In genomic region chr8:72149056-72149455, GRCm38 (mm10) we compare ENCODE assay signal across 23 mouse cellular contexts. TPM values are rescaled to one million over a fixed set of nuclear protein-coding genes. Genes with fewer than 3 reads are reported as not detected.
DNase-seq lines count a peak whose midpoint lies in the region; ATAC-seq lines count a peak whose summit lies in the region.
"Had no signal": no experiment of that assay in that cellular context is flagged by ENCODE, and none has a peak within 500 bp of the region (broad histone marks: within the 10 kb centered on the region; RNA-seq: fewer than 3 reads in every experiment).

No protein-coding gene starts in this region.

- peaks cover 26% of the 10 kb centered on the region for H3K36me3 ChIP-seq in midbrain, embryonic 11.5 days (ENCODE audit: control insufficient read depth, insufficient read depth, low read length)
- H3K36me3 ChIP-seq in midbrain, embryonic 16.5 days (ENCODE audit: control insufficient read depth, insufficient read depth, low read length), result peaks cover 24% of the 10 kb centered on the region
- H3K36me3 ChIP-seq in heart, embryonic 12.5 days, result peaks cover 92% of the 10 kb centered on the region

- no peaks in the 10 kb centered on the region for H3K9me3 ChIP-seq in midbrain, embryonic 11.5 days (ENCODE audit: control insufficient read depth, low read length)
- no peaks in the 10 kb centered on the region for H3K9me3 ChIP-seq in midbrain, embryonic 16.5 days (replicated peaks; ENCODE audit: control insufficient read depth, low read length, poor library complexity, severe bottlenecking)
- no peaks in the 10 kb centered on the region for H3K9me3 ChIP-seq in heart, embryonic 12.5 days (replicated peaks)
- H3K9me3 ChIP-seq: embryonic facial prominence, embryonic 13.5 days; embryonic facial prominence, embryonic 15.5 days; forebrain, embryonic 13.5 days; forebrain, embryonic 15.5 days had no signal

- 100% methylated on average over 1 of the region's 1 CpGs for WGBS in midbrain, embryonic 11.5 days
- 81% methylated on average over 1 of the region's 1 CpGs for WGBS in midbrain, embryonic 16.5 days
- WGBS in heart, embryonic 12.5 days, result 63% methylated on average over 1 of the region's 1 CpGs

- ATAC-seq in midbrain, embryonic 11.5 days (ENCODE audit: low FRiP score), result no peak
- no peak for ATAC-seq in midbrain, embryonic 16.5 days
- ATAC-seq in heart, embryonic 12.5 days (ENCODE audit: insufficient number of reproducible peaks, low FRiP score), result no peak
- ATAC-seq: forebrain, embryonic 13.5 days; forebrain, embryonic 15.5 days; forebrain, postnatal 0 days had no signal

- DNase-seq in midbrain, embryonic 11.5 days (ENCODE audit: low spot score, missing footprints), result peak; percentile 80
- DNase-seq in ES-CJ7 (ENCODE audit: low read depth, low spot score), result peak; percentile 45
- peak; percentile 40 for DNase-seq in ZHBTc4 (ENCODE audit: low read depth, low spot score)
- DNase-seq in cerebellum, postnatal 36 days, result no peak
- DNase-seq in urinary bladder, postnatal 4 days (ENCODE audit: low spot score in 2 of 2), result no peak
- DNase-seq: adrenal gland, adult 8-10 months; adrenal gland, postnatal 14 days; adrenal gland, postnatal 36 days; cerebellum, adult 11-12 months; cerebellum, adult 2 months; cerebellum, adult 9-10 months; cerebellum, postnatal 10 days; cerebellum, postnatal 25 days; embryo, embryonic 11 days; forebrain, postnatal 0 days had no signal

- no peaks in the 10 kb centered on the region for H3K4me1 ChIP-seq in midbrain, embryonic 11.5 days (ENCODE audit: control insufficient read depth, insufficient read depth, low read length)
- no peaks in the 10 kb centered on the region for H3K4me1 ChIP-seq in midbrain, embryonic 16.5 days (ENCODE audit: control insufficient read depth, insufficient read depth, low read length)
- H3K4me1 ChIP-seq in heart, embryonic 12.5 days (replicated peaks), result peaks cover 30% of the 10 kb centered on the region
- H3K4me1 ChIP-seq: embryonic facial prominence, embryonic 13.5 days; embryonic facial prominence, embryonic 15.5 days; forebrain, embryonic 13.5 days; forebrain, embryonic 15.5 days had no signal

- H3K4me3 ChIP-seq in midbrain, embryonic 11.5 days (ENCODE audit: low read depth, low read length), result no peak overlapping the region
- no peak overlapping the region for H3K4me3 ChIP-seq in midbrain, embryonic 16.5 days (ENCODE audit: low read depth, low read length)
- H3K4me3 ChIP-seq in heart, embryonic 12.5 days, result no peak overlapping the region
- H3K4me3 ChIP-seq: embryonic facial prominence, embryonic 13.5 days; embryonic facial prominence, embryonic 15.5 days; forebrain, embryonic 13.5 days; forebrain, embryonic 15.5 days had no signal

- no peak overlapping the region for H3K9ac ChIP-seq in midbrain, embryonic 11.5 days (ENCODE audit: low read length)
- no peak overlapping the region for H3K9ac ChIP-seq in midbrain, embryonic 16.5 days (ENCODE audit: low read depth, low read length)
- no peak overlapping the region for H3K9ac ChIP-seq in heart, embryonic 12.5 days
- H3K9ac ChIP-seq: embryonic facial prominence, embryonic 13.5 days; embryonic facial prominence, embryonic 15.5 days; forebrain, embryonic 13.5 days; forebrain, embryonic 15.5 days; forebrain, postnatal 0 days had no signal

- no peaks in the 10 kb centered on the region for H3K27me3 ChIP-seq in midbrain, embryonic 11.5 days (ENCODE audit: control insufficient read depth, insufficient read depth, low read length)
- H3K27me3 ChIP-seq in midbrain, embryonic 16.5 days (ENCODE audit: control insufficient read depth, insufficient read depth, low read depth, low read length), result no peaks in the 10 kb centered on the region
- H3K27me3 ChIP-seq in heart, embryonic 12.5 days (replicated peaks), result no peaks in the 10 kb centered on the region
- H3K27me3 ChIP-seq: embryonic facial prominence, embryonic 13.5 days; embryonic facial prominence, embryonic 15.5 days; forebrain, embryonic 13.5 days; forebrain, embryonic 15.5 days had no signal

- H3K27ac ChIP-seq in midbrain, embryonic 11.5 days (ENCODE audit: low read depth, low read length), result no peak overlapping the region
- no peak overlapping the region for H3K27ac ChIP-seq in midbrain, embryonic 16.5 days (ENCODE audit: low read length)
- no peak overlapping the region for H3K27ac ChIP-seq in heart, embryonic 12.5 days (ENCODE audit: poor library complexity, severe bottlenecking)
- H3K27ac ChIP-seq: embryonic facial prominence, embryonic 13.5 days; embryonic facial prominence, embryonic 15.5 days; forebrain, embryonic 13.5 days; forebrain, embryonic 15.5 days had no signal

- no peak overlapping the region for H3K4me2 ChIP-seq in midbrain, embryonic 11.5 days
- no peak overlapping the region for H3K4me2 ChIP-seq in midbrain, embryonic 16.5 days (ENCODE audit: low read length)
- H3K4me2 ChIP-seq in heart, embryonic 12.5 days, result no peak overlapping the region
- H3K4me2 ChIP-seq: embryonic facial prominence, embryonic 13.5 days; embryonic facial prominence, embryonic 15.5 days; forebrain, embryonic 13.5 days; forebrain, embryonic 15.5 days had no signal

RNA-seq across cellular contexts. Expression of gene Rab8a, which starts 11.9 kb away (rescaled TPM):
- 103 and 107 TPM in 2 replicates for polyA plus RNA-seq in midbrain, embryonic 11.5 days (2014; fragmentation: Nextera tagmentation; extraction: Ambion mirVana)
- polyA plus RNA-seq in midbrain, embryonic 16.5 days (2015; fragmentation: Nextera tagmentation; extraction: Ambion mirVana), result 84.5 and 96.5 TPM in 2 replicates
- 72.5 and 77.5 TPM in 2 replicates for polyA plus RNA-seq in heart, embryonic 12.5 days (2016; fragmentation: Nextera tagmentation; extraction: Ambion mirVana)

RNA-seq across cellular contexts. Expression of gene Tpm4, which starts 14.3 kb away (rescaled TPM):
- polyA plus RNA-seq in midbrain, embryonic 11.5 days (2014; fragmentation: Nextera tagmentation; extraction: Ambion mirVana), result 548 and 589 TPM in 2 replicates
- 151 and 168 TPM in 2 replicates for polyA plus RNA-seq in midbrain, embryonic 16.5 days (2015; fragmentation: Nextera tagmentation; extraction: Ambion mirVana)
- 399 and 414 TPM in 2 replicates for polyA plus RNA-seq in heart, embryonic 12.5 days (2016; fragmentation: Nextera tagmentation; extraction: Ambion mirVana)

RNA-seq across cellular contexts. Expression of gene Hsh2d, which starts 40.4 kb away (rescaled TPM):
- not detected in 2 replicates for polyA plus RNA-seq in midbrain, embryonic 11.5 days (2014; fragmentation: Nextera tagmentation; extraction: Ambion mirVana)
- polyA plus RNA-seq in midbrain, embryonic 16.5 days (2015; fragmentation: Nextera tagmentation; extraction: Ambion mirVana), result not detected in 2 replicates
- polyA plus RNA-seq in heart, embryonic 12.5 days (2016; fragmentation: Nextera tagmentation; extraction: Ambion mirVana), result 0.09 TPM in 1 of 2 replicates, not detected in the other
- polyA plus RNA-seq: embryonic facial prominence, embryonic 11.5 days; embryonic facial prominence, embryonic 13.5 days; embryonic facial prominence, embryonic 15.5 days; forebrain, embryonic 11.5 days; forebrain, embryonic 13.5 days; forebrain, embryonic 15.5 days; forebrain, postnatal 0 days had no signal

RNA-seq across cellular contexts. Expression of gene Olfr374, which starts 42.2 kb away (rescaled TPM):
- polyA plus RNA-seq in midbrain, embryonic 11.5 days (2014; fragmentation: Nextera tagmentation; extraction: Ambion mirVana), result not detected in 2 replicates
- 0.04 TPM in 1 of 2 replicates, not detected in the other for polyA plus RNA-seq in midbrain, embryonic 16.5 days (2015; fragmentation: Nextera tagmentation; extraction: Ambion mirVana)
- 0.14 TPM in 1 of 2 replicates, not detected in the other for polyA plus RNA-seq in heart, embryonic 12.5 days (2016; fragmentation: Nextera tagmentation; extraction: Ambion mirVana)
- polyA plus RNA-seq: cerebellum, adult 2 months; forebrain, embryonic 11.5 days; forebrain, embryonic 13.5 days; forebrain, embryonic 15.5 days; forebrain, postnatal 0 days had no signal

Comparison
In these comparisons a context has a peak if more than half of its experiments do, and no peak if none do; other contexts are left out.
1. DNase-seq: peak in midbrain, embryonic 11.5 days (single experiment), ES-CJ7 (single experiment) and ZHBTc4 (single experiment); none in cerebellum, postnatal 36 days (0 of 2) and urinary bladder, postnatal 4 days (0 of 2).